Mouse (Mus musculus) neutrophil, adult 59 days (primary cell): ENCODE measurements around the gene Pigs. TPM values are rescaled to one million over a fixed set of nuclear protein-coding genes. Genes with fewer than 3 reads are reported as not detected.

Experiments
- total RNA-seq, 2 experiments: library from RNA; stranded (reverse); gene quantifications; 1 replicate in 1 of 2; 2 replicates in 1 of 2; pipeline ENCODE4 v1.2.4; 2023

Pigs gene
- 10 to 100 TPM; 33.9 to 37.9 TPM for total RNA-seq

GRCm38 (mm10) chr11:78327634-78328511 is at the start of gene Pigs:
Gene Pigs, plus strand, starts transcription at chr11:78328415.

GRCm38 (mm10) chr11:78290654-78291053 is 37.6 kb upstream of the Pigs start, which contains the start of gene BC030499:
Gene BC030499, plus strand, starts transcription at chr11:78290841.

GRCm38 (mm10) chr11:78301357-78302084 is 26.7 kb upstream of the Pigs start, which contains the start of gene Spag5:
Gene Spag5, plus strand, starts transcription at chr11:78301529.

GRCm38 (mm10) chr11:78322860-78323259 is 5.4 kb upstream of the Pigs start, which contains the start of gene Aldoc:
Gene Aldoc, plus strand, starts transcription at chr11:78322968.

GRCm38 (mm10) chr11:78343381-78344327 is 15.4 kb downstream of the Pigs start, which contains the start of gene Unc119:
Gene Unc119, plus strand, starts transcription at chr11:78343482.

GRCm38 (mm10) chr11:78386508-78387043 is 58.4 kb downstream of the Pigs start, which contains the start of gene Foxn1:
Gene Foxn1, minus strand, starts transcription at chr11:78386558.

Other genes starting within 250 kb of the Pigs start
- gene Eral1, start 248.0 kb upstream of the Pigs start, total RNA-seq = 10 to 100 TPM; 15.0 to 15.1 TPM
- 10 to 100 TPM; 44.3 to 50.4 TPM for gene Fam222b, start 233.8 kb upstream of the Pigs start, total RNA-seq
- gene Traf4, start 162.8 kb upstream of the Pigs start, total RNA-seq = 1 to 10 TPM; 2.7 to 6.1 TPM
- gene Nek8, start 151.7 kb upstream of the Pigs start, total RNA-seq = 1 to 10 TPM; 3.0 to 5.9 TPM
- 1 to 10 TPM; 5.3 to 8.4 TPM for gene Tlcd1, start 151.7 kb upstream of the Pigs start, total RNA-seq
- gene Rpl23a, start 144.8 kb upstream of the Pigs start, total RNA-seq = 1,000 to 10,000 TPM in 1 of 2 experiments, 100 to 1,000 TPM in 1; 959 to 1,073 TPM
- gene Rab34, start 140.0 kb upstream of the Pigs start, total RNA-seq = 1 to 10 TPM in 1 of 2 experiments, under 1 TPM in 1; 1.00 to 1.3 TPM
- gene Proca1, start 135.0 kb upstream of the Pigs start, total RNA-seq = 1 to 10 TPM; 1.6 to 1.7 TPM
- gene Sdf2, start 82.7 kb upstream of the Pigs start, total RNA-seq = 10 to 100 TPM; 40.4 to 41.5 TPM
- gene Supt6, start 82.4 kb upstream of the Pigs start, total RNA-seq = 10 to 100 TPM; 42.0 to 45.1 TPM
- gene 2610507B11Rik, start 66.7 kb upstream of the Pigs start, total RNA-seq = 10 to 100 TPM; 58.8 to 60.0 TPM
- under 1 TPM; 0.22 to 0.49 TPM for gene BC030499, start 37.6 kb upstream of the Pigs start, total RNA-seq
- gene Spag5, start 26.9 kb upstream of the Pigs start, total RNA-seq = 10 to 100 TPM; 54.9 to 66.0 TPM
- gene Aldoc, start 5.4 kb upstream of the Pigs start, total RNA-seq = 1 to 10 TPM; 1.9 to 3.7 TPM
- 100 to 1,000 TPM; 114 to 116 TPM for gene Unc119, start 15.1 kb downstream of the Pigs start, total RNA-seq
- gene Foxn1, start 58.1 kb downstream of the Pigs start, total RNA-seq = not detected
- not detected for gene Slc13a2, start 93.8 kb downstream of the Pigs start, total RNA-seq
- 1 to 10 TPM in 1 of 2 experiments, under 1 TPM in 1; 0.93 to 2.0 TPM for gene Slc46a1, start 137.3 kb downstream of the Pigs start, total RNA-seq
- gene Sarm1, start 169.3 kb downstream of the Pigs start, total RNA-seq = under 1 TPM; 0.18 to 0.24 TPM
- gene Vtn, start 170.7 kb downstream of the Pigs start, total RNA-seq = not detected
- gene Sebox, start 175.0 kb downstream of the Pigs start, total RNA-seq = not detected
- 10 to 100 TPM in 1 of 2 experiments, 1 to 10 TPM in 1; 9.9 to 11.0 TPM for gene Tmem199, start 183.8 kb downstream of the Pigs start, total RNA-seq
- 10 to 100 TPM; 20.9 to 21.2 TPM for gene Poldip2, start 183.8 kb downstream of the Pigs start, total RNA-seq
- gene Tnfaip1, start 207.9 kb downstream of the Pigs start, total RNA-seq = 1 to 10 TPM; 7.3 to 9.1 TPM
- gene Ift20, start 207.9 kb downstream of the Pigs start, total RNA-seq = 10 to 100 TPM; 28.5 to 31.8 TPM
- 10 to 100 TPM in 1 of 2 experiments, 1 to 10 TPM in 1; 9.9 to 12.7 TPM for gene Tmem97, start 222.4 kb downstream of the Pigs start, total RNA-seq